8 mouse cellular contexts compared by ENCODE assay signal in genomic region chr13:111805738-111806722, GRCm38 (mm10). TPM values are rescaled to one million over a fixed set of nuclear protein-coding genes. Genes with fewer than 3 reads are reported as not detected.
DNase-seq lines count a peak whose midpoint lies in the region; ATAC-seq and TF ChIP-seq lines count a peak whose summit lies in the region.

No protein-coding gene starts in this region.

- H3K9me3 ChIP-seq in kidney, embryonic 14.5 days (ENCODE audit: control insufficient read depth, low read length) = no peaks in the 10 kb centered on the region
- H3K9me3 ChIP-seq in heart, embryonic 16.5 days (replicated peaks; ENCODE audit: control insufficient read depth, low read length) = no peaks in the 10 kb centered on the region
- no peaks in the 10 kb centered on the region for H3K9me3 ChIP-seq in midbrain, postnatal 0 days (ENCODE audit: low read length)

- H3K4me3 ChIP-seq in kidney, embryonic 14.5 days (ENCODE audit: low read length) = peak overlapping the region; percentile 98; the same call in 1 of the 2 replicates
- peak overlapping the region; percentile 51 for H3K4me3 ChIP-seq in bone marrow macrophage, adult 2 months (ENCODE audit: insufficient read depth, low read length)
- H3K4me3 ChIP-seq in heart, embryonic 16.5 days (ENCODE audit: low read length) = peak overlapping the region; percentile 17; the same call in 1 of the 2 replicates
- H3K4me3 ChIP-seq in midbrain, postnatal 0 days (ENCODE audit: low read depth, low read length) = peak overlapping the region; percentile 96

- no peak for ATAC-seq in kidney, embryonic 14.5 days (ENCODE audit: low FRiP score, low TSS enrichment)
- ATAC-seq in heart, embryonic 16.5 days (replicated peaks; ENCODE audit: extremely low read depth, insufficient read depth, low FRiP score) = no peak
- no peak for ATAC-seq in midbrain, postnatal 0 days (ENCODE audit: low FRiP score)

- H3K27ac ChIP-seq in kidney, embryonic 14.5 days (ENCODE audit: low read depth, low read length) = peak overlapping the region; percentile 71; the same call in 1 of the 2 replicates
- H3K27ac ChIP-seq in bone marrow macrophage, adult 2 months (ENCODE audit: insufficient read depth, low read depth, low read length) = peak overlapping the region; percentile 99
- H3K27ac ChIP-seq in heart, embryonic 16.5 days (ENCODE audit: low read length) = peak overlapping the region; percentile 1; the same call in 1 of the 2 replicates
- no peak overlapping the region for H3K27ac ChIP-seq in midbrain, postnatal 0 days (ENCODE audit: low read depth, low read length)

- DNase-seq in kidney, adult 9 months = no peak
- DNase-seq in midbrain, postnatal 0 days (ENCODE audit: low spot score) = peak; percentile 55
- no peak for DNase-seq in right cerebral cortex, postnatal 14 days
- no peak for DNase-seq in adrenal gland, postnatal 4 days (ENCODE audit: low spot score in 2 of 2)
- DNase-seq in gastrocnemius, postnatal 10 days = no peak

- H3K36me3 ChIP-seq in kidney, embryonic 14.5 days (ENCODE audit: control insufficient read depth, insufficient read depth, low read length) = no peaks in the 10 kb centered on the region
- H3K36me3 ChIP-seq in heart, embryonic 16.5 days (ENCODE audit: control insufficient read depth, insufficient read depth) = no peaks in the 10 kb centered on the region
- no peaks in the 10 kb centered on the region for H3K36me3 ChIP-seq in midbrain, postnatal 0 days (ENCODE audit: insufficient read depth, low read length)

- no peak for TF ChIP-seq CTCF in bone marrow macrophage, adult 2 months (IDR thresholded peaks at IDR 0.05; ENCODE audit: low read depth, low read length)
- peak; percentile 63 for TF ChIP-seq CTCF in midbrain, postnatal 0 days (IDR thresholded peaks at IDR 0.05)

- H3K4me2 ChIP-seq in kidney, embryonic 14.5 days (replicated peaks; ENCODE audit: low read depth, low read length) = peak overlapping the region; percentile 89
- H3K4me2 ChIP-seq in heart, embryonic 16.5 days (ENCODE audit: low read depth, low read length) = peak overlapping the region; percentile 81
- peak overlapping the region; percentile 89 for H3K4me2 ChIP-seq in midbrain, postnatal 0 days (ENCODE audit: low read depth, low read length, poor library complexity, severe bottlenecking)

- peak overlapping the region; percentile 13; the same call in 1 of the 2 replicates for H3K9ac ChIP-seq in kidney, embryonic 14.5 days (ENCODE audit: low read depth, low read length)
- 0 out of 2 replicates have a peak overlapping the region, but pooled peaks have one; percentile 12 for H3K9ac ChIP-seq in heart, embryonic 16.5 days (ENCODE audit: low read length)
- H3K9ac ChIP-seq in midbrain, postnatal 0 days (replicated peaks; ENCODE audit: low read length, poor library complexity, severe bottlenecking) = 0 out of 2 replicates have a peak overlapping the region, but pooled peaks have one; percentile 29

- TF ChIP-seq POLR2A in bone marrow macrophage, adult 2 months (IDR thresholded peaks at IDR 0.05; ENCODE audit: borderline replicate concordance, low read depth, low read length) = no peak

- WGBS in kidney, embryonic 14.5 days = 42% methylated on average over 15 of the region's 15 CpGs
- WGBS in heart, embryonic 16.5 days = 39% methylated on average over 15 of the region's 15 CpGs
- 61% methylated on average over 15 of the region's 15 CpGs for WGBS in midbrain, postnatal 0 days

- H3K4me1 ChIP-seq in kidney, embryonic 14.5 days (ENCODE audit: control insufficient read depth, insufficient read depth, low read length) = peaks cover 54% of the 10 kb centered on the region
- H3K4me1 ChIP-seq in bone marrow macrophage, adult 2 months (ENCODE audit: control insufficient read depth, insufficient read depth, low read length) = peaks cover 34% of the 10 kb centered on the region
- H3K4me1 ChIP-seq in heart, embryonic 16.5 days (ENCODE audit: control insufficient read depth, insufficient read depth, low read length) = peaks cover 52% of the 10 kb centered on the region
- H3K4me1 ChIP-seq in midbrain, postnatal 0 days (ENCODE audit: insufficient read depth, low read length) = peaks cover 4% of the 10 kb centered on the region; the same call in 1 of the 2 replicates

- no peaks in the 10 kb centered on the region for H3K27me3 ChIP-seq in kidney, embryonic 14.5 days (ENCODE audit: control insufficient read depth, insufficient read depth, low read length)
- no peaks in the 10 kb centered on the region for H3K27me3 ChIP-seq in heart, embryonic 16.5 days (ENCODE audit: control insufficient read depth, insufficient read depth, low read length)
- no peaks in the 10 kb centered on the region for H3K27me3 ChIP-seq in midbrain, postnatal 0 days (ENCODE audit: insufficient read depth, low read length)

RNA-seq across cellular contexts. Expression of gene Map3k1, which starts 2.8 kb away (rescaled TPM):
- 32.9 and 38.4 TPM in 2 replicates for polyA plus RNA-seq in kidney, embryonic 14.5 days (2014; fragmentation: Nextera tagmentation; extraction: Ambion mirVana)
- polyA plus RNA-seq in bone marrow macrophage, adult 2 months (2012; ENCODE audit: insufficient read depth, insufficient read length, missing spikeins) = 58.7 and 61.5 TPM in 2 replicates
- 11.7 and 12.9 TPM in 2 replicates for polyA plus RNA-seq in heart, embryonic 16.5 days (2015; fragmentation: Nextera tagmentation; extraction: Ambion mirVana)
- total RNA-seq in midbrain, postnatal 0 days (2014; rRNA removed) = 16.3 and 19.2 TPM in 2 replicates
- polyA plus RNA-seq in midbrain, postnatal 0 days (2015; fragmentation: Nextera tagmentation; extraction: Ambion mirVana) = 6.1 and 6.2 TPM in 2 replicates
- total RNA-seq in adrenal gland, postnatal 4 days (2021) = 10 to 100 TPM; 82.1 to 87.5 TPM
- total RNA-seq in gastrocnemius, postnatal 10 days (2021) = 10 to 100 TPM; 19.0 to 24.4 TPM

Comparison
In these comparisons a context has a peak if more than half of its experiments do, and no peak if none do; other contexts are left out.
1. H3K4me3 ChIP-seq: peak in every context shown above with its lines; median percentile 98 in kidney, embryonic 14.5 days; 96 in midbrain, postnatal 0 days; 51 in bone marrow macrophage, adult 2 months; 17 in heart, embryonic 16.5 days.